Mouse (Mus musculus) heart, embryonic 15.5 days (tissue): Measurements from ENCODE around the gene Sgo2a. TPM values are rescaled to one million over a fixed set of nuclear protein-coding genes. Genes with fewer than 3 reads are reported as not detected.
"Not testable (repeated sequence)": the region's sequence is repeated elsewhere in the genome, so short reads cannot be mapped to it uniquely, and the experiment has no call there.

ENCODE experiments used
- ATAC-seq: fragments of 200-750 bp; cut with Nextera tagmentation; replicated peaks from 2 replicates; pipeline ENCODE4 v1.8.0; 2017; ENCODE audit warnings: low read depth, moderate TSS enrichment; ENCODE audit not compliant: insufficient number of reproducible peaks, insufficient read depth, low FRiP score
- H3K27ac ChIP-seq: fragments of 300-500 bp; sonication (generic); 2 replicates; pipeline ENCODE4 v1.5.1; 2015; ENCODE audit warnings: mild to moderate bottlenecking, inconsistent platforms
- H3K27me3 ChIP-seq: fragments of 300-500 bp; sonication (generic); 2 replicates; pipeline ENCODE4 v1.6.1; 2015; ENCODE audit warnings: inconsistent platforms
- H3K36me3 ChIP-seq: fragments of 300-500 bp; sonication (generic); 2 replicates; pipeline ENCODE4 v1.6.1; 2015; ENCODE audit warnings: mild to moderate bottlenecking, inconsistent platforms
- H3K4me1 ChIP-seq: fragments of 300-500 bp; sonication (generic); replicated peaks from 2 replicates; pipeline ENCODE4 v1.6.1; 2015; ENCODE audit warnings: inconsistent platforms
- H3K4me2 ChIP-seq: fragments of 300-500 bp; sonication (generic); 2 replicates; pipeline ENCODE4 v1.6.1; 2015; ENCODE audit warnings: inconsistent platforms, mild to moderate bottlenecking, moderate library complexity
- H3K4me3 ChIP-seq: fragments of 300-500 bp; sonication (generic); 2 replicates; pipeline ENCODE4 v1.5.1; 2015; ENCODE audit warnings: mild to moderate bottlenecking, inconsistent platforms
- H3K9ac ChIP-seq: fragments of 300-500 bp; sonication (generic); 2 replicates; pipeline ENCODE4 v1.6.1; 2015; ENCODE audit warnings: mild to moderate bottlenecking, inconsistent platforms
- H3K9me3 ChIP-seq: fragments of 300-500 bp; sonication (generic); replicated peaks from 2 replicates; pipeline ENCODE4 v1.6.1; 2016; ENCODE audit warnings: inconsistent platforms
- WGBS: fragments of 180-500 bp; shearing (Covaris S2); methylation state at CpG from one replicate; pipeline ENCODE4 v1.1.7; 2015; ENCODE audit warnings: mixed read lengths; 5-methylcytosine and 5-hydroxymethylcytosine counted together
- polyA plus RNA-seq: library from polyadenylated mRNA; unstranded; fragments of >200 nt; fragmentation: Nextera tagmentation; extraction: Ambion mirVana; gene quantifications from 2 replicates; pipeline ENCODE4 v1.2.1, GENCODE M21; 2015

The Sgo2a gene
- polyA plus RNA-seq, 1 experiment from 2014 or later = 16.2 TPM

GRCm38 (mm10) chr1:57976860-57977259 is 18.9 kb upstream of the Sgo2a start:
- 84% methylated on average over 3 of the region's 3 CpGs for WGBS
- no peak for ATAC-seq

GRCm38 (mm10) chr1:57989052-57989600 is 6.6 kb upstream of the Sgo2a start:
- Histone ChIP-seq H3K4me3 (no peak overlapping the region), H3K4me2 (no peak overlapping the region), H3K9ac (no peak overlapping the region), H3K4me1 (no peaks in the 10 kb centered on the region; the same call in 1 of the 2 replicates), H3K27me3 (no peaks in the 10 kb centered on the region), H3K27ac (peak overlapping the region; percentile 31; the same call in 1 of the 2 replicates), H3K36me3 (no peaks in the 10 kb centered on the region), H3K9me3 (no peaks in the 10 kb centered on the region)
- peak; percentile 50; the same call in 1 of the 2 replicates for ATAC-seq
- WGBS = 47% methylated on average over 6 of the region's 6 CpGs

More at GRCm38 (mm10) chr1:57976860-57977259, 18.9 kb upstream of the Sgo2a start:
- Histone ChIP-seq H3K27me3 (no peaks in the 10 kb centered on the region), H3K27ac (no peak overlapping the region), H3K4me2 (no peak overlapping the region), H3K9me3 (no peaks in the 10 kb centered on the region), H3K9ac (no peak overlapping the region), H3K4me1 (no peaks in the 10 kb centered on the region), H3K36me3 (no peaks in the 10 kb centered on the region), H3K4me3 (no peak overlapping the region)

- no peak overlapping the region for H3K27ac ChIP-seq
- no peak overlapping the region for H3K4me2 ChIP-seq
- 62% methylated on average over 2 of the region's 2 CpGs for WGBS
Measured at GRCm38 (mm10) chr1:57991277-57991676, 4.5 kb upstream of the Sgo2a start.

GRCm38 (mm10) chr1:57996133-57996615 is 403 bp downstream of the Sgo2a start:
- Histone ChIP-seq H3K4me1 (peaks cover 15% of the 10 kb centered on the region), H3K36me3 (peaks cover 4% of the 10 kb centered on the region; the same call in 1 of the 2 replicates), H3K4me2 (peak overlapping the region; percentile 84), H3K27ac (peak overlapping the region; percentile 76), H3K9ac (peak overlapping the region; percentile 78), H3K4me3 (peak overlapping the region; percentile 82), H3K27me3 (no peaks in the 10 kb centered on the region), H3K9me3 (no peaks in the 10 kb centered on the region)
- peak; percentile 30; the same call in 1 of the 2 replicates for ATAC-seq
- whole genome bisulfite sequencing = 0% methylated on average over 29 of the region's 29 CpGs

More at GRCm38 (mm10) chr1:57991277-57991676, 4.5 kb upstream of the Sgo2a start:
- Histone ChIP-seq H3K4me1 (peaks cover under 1% of the 10 kb centered on the region), H3K9ac (no peak overlapping the region), H3K9me3 (no peaks in the 10 kb centered on the region), H3K36me3 (no peaks in the 10 kb centered on the region), H3K4me3 (no peak overlapping the region), H3K27me3 (no peaks in the 10 kb centered on the region)
- no peak for ATAC-seq

GRCm38 (mm10) chr1:57998146-57998545 is 2.4 kb downstream of the Sgo2a start:
- no peak overlapping the region for H3K4me3 ChIP-seq
- no peak overlapping the region for H3K4me2 ChIP-seq
- 80% methylated on average over 3 of the region's 3 CpGs for WGBS
- H3K4me1 ChIP-seq = peaks cover 15% of the 10 kb centered on the region
- H3K27me3 ChIP-seq = no peaks in the 10 kb centered on the region
- no peak for ATAC-seq
- H3K9me3 ChIP-seq = no peaks in the 10 kb centered on the region
- H3K9ac ChIP-seq = no peak overlapping the region
- peaks cover 16% of the 10 kb centered on the region for H3K36me3 ChIP-seq
- H3K27ac ChIP-seq = no peak overlapping the region

- not testable (repeated sequence) for H3K9ac ChIP-seq, H3K4me3 ChIP-seq, H3K27ac ChIP-seq, H3K4me1 ChIP-seq, H3K4me2 ChIP-seq, H3K9me3 ChIP-seq, H3K27me3 ChIP-seq, ATAC-seq
- WGBS = 92% methylated on average over 6 of the region's 7 CpGs
- H3K36me3 ChIP-seq = peaks cover 24% of the 10 kb centered on the region
Measured at GRCm38 (mm10) chr1:58006388-58006787, 10.6 kb downstream of the Sgo2a start.

GRCm38 (mm10) chr1:58018856-58019255 is 23.1 kb downstream of the Sgo2a start, which contains the start of gene Kctd18:
Gene Kctd18 (minus strand): TSS chr1:58018956.
- no peak within 1 kb of the TSS for H3K4me3 ChIP-seq
- no peaks in the 10 kb centered on the region for H3K4me1 ChIP-seq
- H3K4me2 ChIP-seq = no peak within 1 kb of the TSS
- peaks cover 63% of the 10 kb centered on the region for H3K36me3 ChIP-seq
- no peaks in the 10 kb centered on the region for H3K9me3 ChIP-seq
- no peaks in the 10 kb centered on the region for H3K27me3 ChIP-seq
- ATAC-seq = no peak
- no peak within 1 kb of the TSS for H3K27ac ChIP-seq
- WGBS = 93% methylated on average over 7 of the region's 7 CpGs
- no peak within 1 kb of the TSS for H3K9ac ChIP-seq

GRCm38 (mm10) chr1:58027707-58028106 is 31.9 kb downstream of the Sgo2a start:
- Histone ChIP-seq H3K4me2 (peak overlapping the region; percentile 8; the same call in 1 of the 2 replicates), H3K4me1 (peaks cover 30% of the 10 kb centered on the region), H3K9ac (no peak overlapping the region), H3K36me3 (peaks cover 7% of the 10 kb centered on the region; the same call in 1 of the 2 replicates), H3K27me3 (0 out of 2 replicates have a peak, but pooled peaks cover 3% of the 10 kb centered on the region), H3K4me3 (no peak overlapping the region), H3K9me3 (no peaks in the 10 kb centered on the region), H3K27ac (peak overlapping the region; percentile 9; the same call in 1 of the 2 replicates)
- ATAC-seq = no peak
- WGBS = 38% methylated on average over 7 of the region's 7 CpGs

- 6% methylated on average over 12 of the region's 12 CpGs for WGBS
- peak within 1 kb of the TSS; percentile 50 for H3K4me3 ChIP-seq
- H3K36me3 ChIP-seq = peaks cover under 1% of the 10 kb centered on the region; the same call in 1 of the 2 replicates
- peak within 1 kb of the TSS; percentile 49 for H3K9ac ChIP-seq
- H3K9me3 ChIP-seq = no peaks in the 10 kb centered on the region
- peak within 1 kb of the TSS; percentile 76 for H3K27ac ChIP-seq
- H3K27me3 ChIP-seq = 0 out of 2 replicates have a peak, but pooled peaks cover 3% of the 10 kb centered on the region
- peaks cover 30% of the 10 kb centered on the region for H3K4me1 ChIP-seq
- ATAC-seq = peak; percentile 54
- H3K4me2 ChIP-seq = peak within 1 kb of the TSS; percentile 75
Measured at GRCm38 (mm10) chr1:58029636-58030117, 33.9 kb downstream of the Sgo2a start, which contains the start of gene Aox1. Gene Aox1 (plus strand): TSS chr1:58029931.

- peak overlapping the region; percentile 50 for H3K4me3 ChIP-seq
- H3K4me1 ChIP-seq = peaks cover 30% of the 10 kb centered on the region
- H3K4me2 ChIP-seq = peak overlapping the region; percentile 75
- 0 out of 2 replicates have a peak, but pooled peaks cover 3% of the 10 kb centered on the region for H3K27me3 ChIP-seq
- H3K9me3 ChIP-seq = no peaks in the 10 kb centered on the region
- peak; percentile 90 for ATAC-seq
- peak overlapping the region; percentile 76 for H3K27ac ChIP-seq
- H3K36me3 ChIP-seq = no peaks in the 10 kb centered on the region
- peak overlapping the region; percentile 49 for H3K9ac ChIP-seq
- WGBS = 14% methylated on average over 13 of the region's 13 CpGs
Measured at GRCm38 (mm10) chr1:58030156-58030871, 34.5 kb downstream of the Sgo2a start.

GRCm38 (mm10) chr1:58031160-58031769 is 35.5 kb downstream of the Sgo2a start:
- Histone ChIP-seq H3K9ac (no peak overlapping the region), H3K4me3 (no peak overlapping the region), H3K4me1 (peaks cover 30% of the 10 kb centered on the region), H3K27me3 (0 out of 2 replicates have a peak, but pooled peaks cover 3% of the 10 kb centered on the region), H3K4me2 (peak overlapping the region; percentile 75), H3K36me3 (no peaks in the 10 kb centered on the region), H3K27ac (peak overlapping the region; percentile 76), H3K9me3 (no peaks in the 10 kb centered on the region)
- 62% methylated on average over 10 of the region's 10 CpGs for WGBS
- no peak for ATAC-seq
